Mouse (Mus musculus) thymus, postnatal 4 days (tissue): ENCODE measurements around the gene Tmem51.
A peak's percentile ranks its signal among the peaks of the same experiment; 100 is the strongest.

Experiments
- DNase-seq: peaks from one replicate; pipeline ENCODE4 v3.0.0; 2021

The Tmem51 gene

DNA sequence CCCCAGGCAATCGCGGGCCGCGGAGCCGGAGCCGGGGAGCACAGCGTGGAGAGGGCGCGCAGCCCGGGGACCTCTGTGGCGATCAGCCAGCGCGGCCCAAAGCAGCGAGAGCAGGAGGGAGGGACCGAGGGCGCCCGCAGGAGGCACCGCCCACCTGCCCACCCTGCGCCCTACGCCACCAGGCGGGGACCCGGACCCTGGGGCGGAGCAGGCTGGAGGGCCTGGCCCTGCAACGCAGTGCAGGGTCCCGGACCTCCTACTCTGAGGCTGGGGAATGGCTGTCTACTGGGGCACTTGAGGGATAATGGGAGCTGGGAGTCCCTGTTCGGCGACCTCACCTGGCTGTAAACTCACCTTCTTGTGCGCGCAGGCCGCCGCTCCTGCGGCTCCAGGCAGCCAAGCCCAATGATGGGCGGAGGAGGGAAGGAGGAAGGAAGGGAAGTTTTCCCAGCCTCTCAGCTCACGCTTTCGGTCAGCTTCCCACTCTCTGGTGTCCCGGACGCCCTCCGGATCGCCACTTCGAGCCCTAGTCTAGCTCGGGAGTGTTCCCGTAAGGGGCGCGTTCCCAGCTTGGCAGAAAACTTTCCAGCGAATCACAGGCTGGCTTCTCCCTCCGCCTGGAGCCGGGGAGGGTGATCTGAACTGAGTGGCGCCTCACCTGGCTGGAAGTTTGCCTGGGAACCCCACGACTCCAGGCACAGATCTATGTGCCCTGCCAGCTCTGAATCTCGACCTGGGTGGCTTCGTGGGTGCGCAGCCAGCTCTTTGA is at the start of gene Tmem51:
TSS of gene Tmem51 (minus strand) at position 174 of the 769 bp plus-strand sequence.
- peak; percentile 58 for DNase-seq

- no peak for DNase-seq
Observed at GRCm38 (mm10) chr4:142130162-142130561, 46.1 kb upstream of the Tmem51 start.

DNA sequence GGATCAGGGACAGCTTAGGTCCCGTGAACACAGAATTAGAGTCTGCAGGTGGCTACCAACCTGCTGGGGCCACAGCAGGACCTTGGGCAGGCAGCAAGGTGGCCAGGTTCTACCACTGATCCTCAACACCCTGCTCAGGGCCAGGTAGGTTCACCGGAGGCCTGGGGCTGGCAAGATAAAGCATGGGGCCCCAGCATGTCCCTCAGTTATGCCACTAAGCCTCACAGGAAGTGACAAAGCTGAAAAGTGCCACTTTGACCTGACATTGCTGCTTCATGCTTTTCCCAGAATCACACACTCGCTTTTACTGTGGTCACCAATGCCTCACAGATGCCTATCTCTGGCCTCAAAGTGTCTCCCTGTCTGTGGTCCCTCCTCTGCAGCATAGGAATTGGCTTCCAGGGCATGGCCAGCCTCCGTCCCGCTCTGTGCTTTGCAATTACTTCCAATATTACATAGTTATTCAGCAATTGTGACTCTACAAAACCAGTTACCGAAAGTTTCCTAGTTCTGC is 43.2 kb upstream of the Tmem51 start:
- no peak for DNase-seq

DNA sequence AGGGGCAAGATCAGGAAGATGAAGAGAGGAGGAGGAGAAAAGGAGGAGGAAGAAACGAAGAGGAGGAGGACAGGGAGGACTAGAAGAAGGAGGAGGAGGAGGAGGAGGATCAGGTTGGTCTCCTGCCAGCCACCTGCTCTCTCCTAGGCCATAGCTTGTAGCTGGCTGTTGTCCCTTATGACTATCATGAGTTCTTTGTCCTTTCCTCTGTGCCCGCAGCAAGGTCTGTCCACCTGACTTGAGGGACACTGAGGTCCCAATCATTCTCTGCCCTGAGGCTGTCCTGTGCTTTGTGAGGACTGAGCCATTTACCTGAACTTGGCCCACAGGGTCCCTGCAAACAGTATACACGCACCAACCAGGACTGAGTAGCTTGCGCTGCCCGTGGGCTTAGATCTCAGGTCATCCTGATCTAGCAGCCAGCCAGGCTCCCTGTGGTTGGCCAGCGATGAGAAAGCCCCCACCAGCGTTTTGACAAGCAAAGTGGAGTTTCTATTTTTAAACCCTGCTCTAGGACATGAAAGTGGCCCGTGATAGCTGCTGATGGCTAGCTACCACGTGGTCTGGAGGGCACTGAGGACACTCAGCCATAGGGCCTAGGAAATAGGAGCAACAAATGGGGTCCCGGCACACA is 42.7 kb upstream of the Tmem51 start:
- no peak for DNase-seq

DNA sequence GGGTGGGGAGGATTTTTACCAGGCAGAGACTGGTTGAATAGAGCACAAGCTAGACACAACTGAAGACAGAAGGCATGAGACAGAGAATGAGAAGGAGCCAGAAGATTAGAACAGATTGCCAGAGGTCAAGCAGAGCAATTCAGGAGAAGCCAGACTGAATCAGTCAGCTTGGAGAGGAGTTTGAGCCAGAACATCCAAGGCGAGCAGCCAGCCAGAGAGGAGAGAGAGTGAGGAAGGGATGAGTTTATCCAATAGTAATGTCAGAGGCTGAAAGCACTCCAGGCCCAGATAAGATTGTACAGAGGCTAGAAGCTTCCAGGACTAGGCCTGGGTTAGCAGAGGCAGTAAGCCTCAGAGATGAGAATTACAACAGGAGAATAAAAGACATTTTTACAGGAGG is 37.1 kb upstream of the Tmem51 start:
- DNase-seq = no peak

DNA sequence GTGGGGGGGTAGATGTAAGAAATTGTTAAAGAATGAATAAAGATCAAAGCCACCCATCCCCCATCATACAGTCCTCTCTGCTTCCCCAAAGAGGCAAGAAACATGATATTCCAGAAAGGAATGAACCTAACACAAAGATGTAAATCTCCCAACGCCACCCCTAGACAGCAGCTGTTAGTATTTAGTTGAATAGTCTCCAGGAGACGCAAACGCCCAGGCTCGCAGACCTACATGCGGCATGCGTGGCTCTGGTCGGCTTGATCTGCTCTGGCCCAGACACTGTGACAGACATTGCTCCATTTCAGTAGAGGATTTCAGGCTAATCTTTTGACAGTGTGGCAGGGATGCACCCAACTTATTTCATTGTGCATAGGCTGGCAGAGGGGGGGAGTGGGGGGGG is 34.4 kb upstream of the Tmem51 start:
- DNase-seq = no peak

GRCm38 (mm10) chr4:142117993-142118392 is 33.9 kb upstream of the Tmem51 start:
- DNase-seq = no peak

DNA sequence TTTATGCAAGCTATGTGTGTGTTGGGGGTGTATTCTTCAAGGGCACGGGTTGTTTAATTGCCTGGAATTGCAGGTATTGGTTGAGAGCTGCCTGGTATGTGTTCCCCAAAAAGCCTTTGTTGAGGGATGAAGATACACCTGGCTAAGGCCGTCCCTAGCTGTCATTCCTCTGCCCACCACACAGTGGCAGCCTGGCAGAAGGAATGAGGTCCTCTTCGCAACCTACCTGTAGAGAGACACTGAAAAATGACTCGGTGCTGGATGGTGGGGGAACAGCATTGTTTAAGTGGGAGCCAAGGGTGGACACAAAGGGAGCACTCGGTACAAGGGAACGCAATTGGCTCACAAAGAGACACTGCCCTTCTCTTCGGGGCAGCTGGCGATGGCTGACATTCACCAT is 29.2 kb upstream of the Tmem51 start:
- peak; percentile 58 for DNase-seq

GRCm38 (mm10) chr4:142103081-142103671 is 19.1 kb upstream of the Tmem51 start:
- DNase-seq = no peak

DNA sequence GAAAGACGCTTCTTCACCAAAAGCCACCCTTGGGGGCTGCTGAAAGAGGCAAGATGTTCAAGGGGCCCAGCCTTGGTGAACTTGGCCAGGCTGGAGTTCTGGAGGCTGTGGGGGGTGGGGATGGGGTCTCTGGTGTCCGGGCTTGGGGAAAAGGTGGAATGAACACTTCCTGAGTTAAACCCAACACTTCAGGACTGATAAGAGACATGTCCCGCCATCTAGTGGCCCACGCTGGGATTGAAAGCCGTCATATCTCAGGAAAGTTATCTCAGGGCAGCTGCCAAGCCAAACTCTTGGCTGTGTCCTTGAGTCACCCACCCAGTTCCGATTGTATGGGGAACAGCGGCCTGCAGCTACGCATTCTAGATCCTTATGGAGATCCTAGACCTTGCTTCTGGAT is 14.2 kb upstream of the Tmem51 start:
- peak; percentile 73 for DNase-seq

DNA sequence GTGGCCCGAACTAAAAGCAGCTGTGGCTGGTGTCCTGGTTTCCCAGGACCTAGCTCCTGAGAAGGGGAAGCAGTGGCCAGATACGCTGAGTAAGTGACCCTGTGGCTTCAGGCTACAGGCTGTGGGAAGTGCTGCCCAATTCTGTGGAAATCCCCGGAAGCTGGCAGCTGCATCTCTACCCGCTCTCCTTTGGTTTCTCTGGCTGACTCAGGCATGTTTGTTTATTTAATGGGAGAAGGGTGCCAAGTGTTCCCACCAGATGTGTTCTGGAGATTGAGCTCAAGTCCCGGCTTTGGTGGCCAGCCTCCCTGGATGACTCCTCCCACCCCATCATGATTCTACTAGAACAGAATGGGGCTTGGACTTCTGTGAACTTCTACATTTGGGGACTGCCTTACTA is 13.8 kb upstream of the Tmem51 start:
- no peak for DNase-seq

DNA sequence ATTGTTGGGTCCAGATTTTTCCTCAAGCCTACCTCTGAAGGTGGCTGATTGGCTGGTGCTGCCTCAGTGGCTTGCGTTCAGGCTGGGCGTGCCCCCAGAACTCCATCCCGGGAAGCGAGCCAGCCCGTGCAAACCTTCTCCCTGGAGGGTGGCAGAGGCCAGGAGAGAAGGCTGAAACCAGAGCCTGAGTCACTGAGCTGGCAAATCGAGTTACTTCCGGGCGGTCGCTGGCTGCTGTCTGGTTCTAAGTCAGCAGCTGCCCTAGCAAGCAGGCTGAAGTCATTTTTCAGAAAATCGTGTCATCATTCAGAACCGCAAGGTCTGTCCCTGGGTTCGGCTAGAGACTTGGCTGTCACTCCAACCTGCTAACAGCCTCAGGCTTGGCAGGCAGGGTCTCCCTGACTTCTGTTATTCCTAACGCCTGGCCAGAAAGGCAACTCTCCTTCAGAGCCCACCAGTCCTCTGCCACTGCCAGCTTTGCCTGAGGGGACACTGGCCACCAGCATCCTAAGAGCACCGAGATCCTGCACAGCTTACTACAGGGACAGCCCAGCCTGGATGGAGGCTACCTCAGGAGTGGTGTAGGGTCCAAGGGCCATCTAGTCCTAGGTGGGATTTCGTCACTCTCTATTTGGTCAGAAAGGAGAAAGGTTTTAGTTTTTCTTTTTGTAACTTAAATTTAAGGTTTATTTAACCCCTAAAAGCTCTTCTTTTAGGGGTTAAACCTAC is 11.6 kb upstream of the Tmem51 start:
- no peak for DNase-seq

DNA sequence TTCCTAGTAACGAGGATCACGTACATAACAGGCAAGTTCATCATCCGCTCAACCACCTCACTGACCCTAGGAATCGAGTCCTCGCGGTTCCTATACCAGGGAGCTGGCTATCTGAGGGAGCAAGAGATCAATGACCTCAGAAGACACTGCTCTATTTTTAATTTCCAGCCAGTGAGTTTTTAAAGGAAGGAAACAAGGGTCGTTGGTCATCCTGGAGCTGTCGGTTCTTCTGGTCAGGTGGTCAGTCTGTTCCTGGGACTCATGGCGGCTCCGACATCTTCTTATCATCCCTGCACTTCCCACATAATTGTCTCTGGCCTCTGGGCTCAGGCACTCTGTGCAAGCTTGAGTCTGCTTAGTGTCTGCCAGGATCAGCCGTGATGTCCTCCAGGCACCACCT is 10.3 kb upstream of the Tmem51 start:
- no peak for DNase-seq

DNA sequence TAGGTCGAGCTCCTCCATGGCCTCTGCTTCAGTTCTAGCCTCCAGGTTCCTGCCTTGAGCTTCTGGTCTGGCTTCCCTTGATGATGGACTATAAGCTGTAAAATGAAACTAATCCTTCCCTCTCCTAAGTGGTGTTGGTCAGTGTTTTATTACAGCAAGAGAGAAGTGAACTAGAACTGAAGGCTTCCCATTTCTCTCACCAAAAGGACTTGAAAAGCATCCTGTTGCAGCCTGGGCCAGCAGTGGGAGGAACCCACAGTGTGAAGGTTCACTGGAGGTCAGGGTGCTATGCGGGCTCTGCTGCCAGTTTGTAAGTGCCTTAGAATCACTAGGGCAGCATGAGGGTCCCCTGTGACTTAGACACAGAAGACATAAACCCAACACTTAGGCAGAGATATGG is 7.0 kb upstream of the Tmem51 start:
- no peak for DNase-seq

- DNase-seq = no peak
Observed at GRCm38 (mm10) chr4:142089966-142090365, 5.9 kb upstream of the Tmem51 start.

DNA sequence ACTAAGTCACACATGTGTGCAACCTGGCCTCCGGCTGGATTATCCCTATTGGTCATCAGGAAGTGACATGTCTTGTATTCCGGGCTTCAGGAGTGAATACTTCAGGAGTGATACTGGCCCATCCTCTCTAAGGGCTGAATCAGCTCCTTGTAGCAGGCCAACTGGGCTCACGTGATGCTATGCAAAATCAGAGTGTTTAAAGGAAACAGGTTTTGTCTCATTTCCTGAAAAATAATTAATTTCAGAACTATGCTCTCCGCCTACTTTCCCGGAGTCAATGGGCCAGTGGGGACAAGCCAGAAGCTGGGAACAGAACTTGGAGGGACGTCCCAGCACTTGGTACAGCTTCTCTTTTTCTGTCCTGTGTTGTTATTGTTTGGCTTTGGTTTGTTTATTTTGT is 4.7 kb upstream of the Tmem51 start:
- DNase-seq = no peak

GRCm38 (mm10) chr4:142088409-142088808 is 4.3 kb upstream of the Tmem51 start:
- no peak for DNase-seq

DNA sequence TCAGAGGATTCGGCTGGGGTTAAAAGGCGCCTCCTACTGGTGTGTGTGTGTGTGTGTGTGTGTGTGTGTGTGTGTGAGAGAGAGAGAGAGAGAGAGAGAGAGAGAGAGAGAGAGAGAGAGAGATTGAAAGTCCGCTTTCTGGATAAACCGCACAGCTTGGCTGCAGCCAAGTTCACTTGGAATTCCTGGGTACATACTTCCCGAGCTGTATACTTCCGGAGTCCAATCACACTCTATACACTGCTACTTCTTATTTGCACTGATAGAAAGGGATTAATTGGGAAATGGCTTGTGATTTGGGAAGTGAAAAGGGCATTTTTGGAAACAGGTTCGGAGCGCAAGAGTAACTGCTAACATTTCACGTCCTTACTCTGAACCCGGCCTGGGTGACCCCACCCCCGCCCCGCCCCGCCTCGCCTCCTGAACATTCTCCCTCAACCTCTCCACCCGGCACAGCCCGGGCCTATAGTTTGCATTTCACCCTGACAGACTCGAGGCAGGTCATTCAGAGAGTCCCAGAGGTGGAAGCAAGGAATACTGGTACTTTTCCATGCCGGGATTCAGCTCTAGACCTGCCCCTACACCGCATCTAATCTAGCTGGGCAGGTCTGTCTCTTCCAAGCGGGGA is 946 bp upstream of the Tmem51 start:
- no peak for DNase-seq

GRCm38 (mm10) chr4:142083762-142084130 is 358 bp downstream of the Tmem51 start:
- peak; percentile 76 for DNase-seq

DNA sequence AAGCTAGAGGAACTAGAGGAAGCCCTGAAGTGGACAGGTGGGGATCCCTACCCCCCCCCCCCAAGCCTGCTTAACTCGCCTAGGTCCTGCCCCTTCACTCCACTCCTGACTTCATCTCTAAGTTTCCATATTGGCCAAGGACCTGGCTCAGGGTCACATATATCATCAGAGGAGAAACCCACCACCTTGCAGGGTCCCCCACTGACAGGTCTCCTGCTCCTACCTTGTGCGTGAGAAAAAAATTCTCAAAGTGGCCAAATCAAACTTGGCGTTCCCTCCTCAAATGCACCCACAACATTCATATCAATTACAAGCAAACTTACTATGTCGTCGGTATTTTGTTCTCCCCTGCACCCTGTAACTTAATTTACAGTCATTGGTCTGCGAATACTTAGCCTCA is 911 bp downstream of the Tmem51 start:
- no peak for DNase-seq

- no peak for DNase-seq
Observed at GRCm38 (mm10) chr4:142082703-142083102, 1.4 kb downstream of the Tmem51 start.

GRCm38 (mm10) chr4:142081631-142082283 is 2.3 kb downstream of the Tmem51 start:
- no peak for DNase-seq
